Mouse (Mus musculus): ENCODE measurements at regions not wholly inside any gene's neighbourhood (a gene's known extent, or its start where the extent isn't known, plus 50 kb on each side); places are given as distances from the start of the nearest gene placed in this dataset.

DNA sequence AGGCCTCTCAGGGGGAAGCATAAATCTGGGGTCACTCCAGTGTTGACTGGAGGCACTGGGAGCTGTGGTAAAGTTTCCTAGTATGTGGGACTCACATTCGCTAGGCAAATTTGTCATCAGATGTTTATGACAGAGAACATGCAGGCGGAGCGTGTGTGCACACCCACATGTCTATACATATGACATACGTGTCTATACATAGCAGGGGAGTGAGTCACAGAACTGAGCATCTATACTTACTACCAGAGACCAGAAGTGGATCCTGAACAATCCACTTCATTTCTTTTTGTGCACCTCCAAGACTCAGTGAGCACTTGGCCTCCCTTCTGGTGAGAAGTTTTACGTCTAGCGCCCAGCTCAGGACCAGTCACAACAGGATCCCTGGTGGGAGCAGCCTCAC, 118.6 kb downstream of the Cdh26 start:
- TF ChIP-seq CTCF (IDR thresholded peaks at IDR 0.05; ENCODE audit: insufficient read depth, low read length), result no peak
- no peak for TF ChIP-seq POLR2A (IDR thresholded peaks at IDR 0.05; ENCODE audit: borderline replicate concordance, extremely low read depth, low read depth, low read length)
